Mouse (Mus musculus) midbrain, embryonic 11.5 days (tissue): Measurements from ENCODE around the gene Tmigd3. TPM values are rescaled to one million over a fixed set of nuclear protein-coding genes. Genes with fewer than 3 reads are reported as not detected.

Source experiments
- ATAC-seq: fragments of 200-750 bp; cut with Nextera tagmentation; 2 replicates; pipeline ENCODE4 v1.8.0; 2017; ENCODE audit warnings: moderate TSS enrichment, moderate library complexity; ENCODE audit not compliant: low FRiP score
- DNase-seq: peaks from one replicate; pipeline ENCODE4 v3.0.0; 2015; ENCODE audit warnings: low spot score; ENCODE audit errors: missing footprints
- H3K27ac ChIP-seq: fragments of 300-500 bp; sonication (generic); 2 replicates; pipeline ENCODE4 v1.5.1; 2014; ENCODE audit warnings: low read depth, low read length
- H3K27me3 ChIP-seq: fragments of 300-500 bp; sonication (generic); 2 replicates; pipeline ENCODE4 v1.6.1; 2014; ENCODE audit warnings: mild to moderate bottlenecking, low read length, moderate library complexity, mixed read lengths; ENCODE audit not compliant: control insufficient read depth, insufficient read depth
- H3K36me3 ChIP-seq: fragments of 300-500 bp; sonication (generic); 2 replicates; pipeline ENCODE4 v1.6.1; 2014; ENCODE audit warnings: mild to moderate bottlenecking, low read length, moderate library complexity, mixed read lengths; ENCODE audit not compliant: control insufficient read depth, insufficient read depth
- H3K4me1 ChIP-seq: fragments of 300-500 bp; sonication (generic); 2 replicates; pipeline ENCODE4 v1.6.1; 2014; ENCODE audit warnings: low read length; ENCODE audit not compliant: control insufficient read depth, insufficient read depth
- H3K4me2 ChIP-seq: fragments of 300-500 bp; sonication (generic); 2 replicates; pipeline ENCODE4 v1.6.1; 2014; ENCODE audit warnings: mild to moderate bottlenecking, moderate library complexity
- H3K4me3 ChIP-seq: fragments of 300-500 bp; sonication (generic); 2 replicates; pipeline ENCODE4 v1.5.1; 2014; ENCODE audit warnings: low read depth, low read length
- H3K9ac ChIP-seq: fragments of 300-500 bp; sonication (generic); 2 replicates; pipeline ENCODE4 v1.6.1; 2014; ENCODE audit warnings: low read length
- H3K9me3 ChIP-seq: fragments of 300-500 bp; sonication (generic); 2 replicates; pipeline ENCODE4 v1.6.1; 2016; ENCODE audit warnings: low read length; ENCODE audit not compliant: control insufficient read depth
- WGBS: fragments of 180-500 bp; shearing (Covaris S2); extraction: QIAGEN DNeasy Blood & Tissue Kit; methylation state at CpG from one replicate; pipeline ENCODE4 v1.1.7; 2014; 5-methylcytosine and 5-hydroxymethylcytosine counted together
- polyA plus RNA-seq: library from polyadenylated mRNA; unstranded; fragments of >200 nt; fragmentation: Nextera tagmentation; extraction: Ambion mirVana; gene quantifications from 2 replicates; pipeline ENCODE4 v1.2.1, GENCODE M21; 2014

The Tmigd3 gene
- polyA plus RNA-seq, 1 experiment from 2014 or later, result not detected

GRCm38 (mm10) chr3:105894601-105895592, 24.2 kb downstream of the Tmigd3 start:
- no peak for ATAC-seq
- H3K4me1 ChIP-seq, result no peaks in the 10 kb centered on the region
- H3K27me3 ChIP-seq, result no peaks in the 10 kb centered on the region
- DNase-seq, result no peak
- no peaks in the 10 kb centered on the region for H3K9me3 ChIP-seq
- H3K9ac ChIP-seq, result no peak overlapping the region
- no peaks in the 10 kb centered on the region for H3K36me3 ChIP-seq
- H3K4me2 ChIP-seq, result no peak overlapping the region
- H3K27ac ChIP-seq, result no peak overlapping the region
- WGBS, result 88% methylated on average over 23 of the region's 23 CpGs
- H3K4me3 ChIP-seq, result no peak overlapping the region

- 87% methylated on average over 3 of the region's 3 CpGs for WGBS
- Histone ChIP-seq H3K9ac (no peak overlapping the region), H3K27me3 (no peaks in the 10 kb centered on the region), H3K27ac (no peak overlapping the region), H3K9me3 (no peaks in the 10 kb centered on the region), H3K4me3 (no peak overlapping the region), H3K36me3 (no peaks in the 10 kb centered on the region), H3K4me2 (no peak overlapping the region), H3K4me1 (no peaks in the 10 kb centered on the region)
- DNase-seq (no peak), ATAC-seq (no peak)
These were observed 26.1 kb downstream of the Tmigd3 start for GRCm38 (mm10) chr3:105896811-105897210.

GRCm38 (mm10) chr3:105898325-105898724, 27.6 kb downstream of the Tmigd3 start:
- Histone ChIP-seq H3K4me2 (no peak overlapping the region), H3K27ac (no peak overlapping the region), H3K9me3 (no peaks in the 10 kb centered on the region), H3K9ac (no peak overlapping the region), H3K4me3 (no peak overlapping the region), H3K36me3 (no peaks in the 10 kb centered on the region), H3K4me1 (no peaks in the 10 kb centered on the region), H3K27me3 (no peaks in the 10 kb centered on the region)
- no peak for DNase-seq
- no peak for ATAC-seq
- WGBS, result 84% methylated on average over 2 of the region's 2 CpGs

- H3K9ac ChIP-seq, result no peak overlapping the region
- no peak overlapping the region for H3K27ac ChIP-seq
- H3K27me3 ChIP-seq, result no peaks in the 10 kb centered on the region
- H3K4me1 ChIP-seq, result no peaks in the 10 kb centered on the region
- H3K4me2 ChIP-seq, result no peak overlapping the region
- no peaks in the 10 kb centered on the region for H3K9me3 ChIP-seq
- H3K4me3 ChIP-seq, result no peak overlapping the region
- 91% methylated on average over 11 of the region's 11 CpGs for WGBS
- no peak for ATAC-seq
- no peak for DNase-seq
- no peaks in the 10 kb centered on the region for H3K36me3 ChIP-seq
These were observed 28.2 kb downstream of the Tmigd3 start for GRCm38 (mm10) chr3:105898861-105899260.

GRCm38 (mm10) chr3:105899394-105900147, 28.9 kb downstream of the Tmigd3 start:
- ATAC-seq, result peak; percentile 80
- H3K4me2 ChIP-seq, result no peak overlapping the region
- no peaks in the 10 kb centered on the region for H3K36me3 ChIP-seq
- H3K9ac ChIP-seq, result no peak overlapping the region
- 44% methylated on average over 8 of the region's 8 CpGs for WGBS
- peak; percentile 97 for DNase-seq
- no peaks in the 10 kb centered on the region for H3K27me3 ChIP-seq
- H3K27ac ChIP-seq, result no peak overlapping the region
- H3K4me1 ChIP-seq, result no peaks in the 10 kb centered on the region
- no peak overlapping the region for H3K4me3 ChIP-seq
- H3K9me3 ChIP-seq, result no peaks in the 10 kb centered on the region

- 84% methylated on average over 6 of the region's 6 CpGs for WGBS
- DNase-seq (no peak), ATAC-seq (peak; percentile 47; the same call in 1 of the 2 replicates)
These were observed 29.6 kb downstream of the Tmigd3 start for GRCm38 (mm10) chr3:105900266-105900665.

GRCm38 (mm10) chr3:105900716-105901115, 30.0 kb downstream of the Tmigd3 start:
- H3K36me3 ChIP-seq, result no peaks in the 10 kb centered on the region
- H3K27ac ChIP-seq, result no peak overlapping the region
- no peak overlapping the region for H3K4me3 ChIP-seq
- no peak overlapping the region for H3K4me2 ChIP-seq
- no peaks in the 10 kb centered on the region for H3K9me3 ChIP-seq
- ATAC-seq (no peak), DNase-seq (no peak)
- WGBS, result 87% methylated on average over 3 of the region's 3 CpGs
- H3K9ac ChIP-seq, result no peak overlapping the region
- no peaks in the 10 kb centered on the region for H3K27me3 ChIP-seq
- no peaks in the 10 kb centered on the region for H3K4me1 ChIP-seq

More at GRCm38 (mm10) chr3:105900266-105900665, 29.6 kb downstream of the Tmigd3 start:
- no peak overlapping the region for H3K4me2 ChIP-seq
- no peaks in the 10 kb centered on the region for H3K9me3 ChIP-seq
- H3K9ac ChIP-seq, result no peak overlapping the region
- no peak overlapping the region for H3K27ac ChIP-seq
- H3K36me3 ChIP-seq, result no peaks in the 10 kb centered on the region
- H3K4me3 ChIP-seq, result no peak overlapping the region
- no peaks in the 10 kb centered on the region for H3K4me1 ChIP-seq
- no peaks in the 10 kb centered on the region for H3K27me3 ChIP-seq

GRCm38 (mm10) chr3:105901468-105901867, 30.8 kb downstream of the Tmigd3 start:
- H3K27ac ChIP-seq, result no peak overlapping the region

GRCm38 (mm10) chr3:105904213-105904612, 33.5 kb downstream of the Tmigd3 start:
- Histone ChIP-seq H3K4me3 (no peak overlapping the region), H3K9ac (no peak overlapping the region), H3K27me3 (no peaks in the 10 kb centered on the region), H3K27ac (no peak overlapping the region), H3K9me3 (no peaks in the 10 kb centered on the region), H3K4me1 (no peaks in the 10 kb centered on the region), H3K4me2 (no peak overlapping the region), H3K36me3 (no peaks in the 10 kb centered on the region)
- DNase-seq (no peak), ATAC-seq (no peak)
- WGBS, result 87% methylated on average over 4 of the region's 4 CpGs

More at GRCm38 (mm10) chr3:105901468-105901867, 30.8 kb downstream of the Tmigd3 start:
- Histone ChIP-seq H3K9me3 (no peaks in the 10 kb centered on the region), H3K27me3 (no peaks in the 10 kb centered on the region), H3K4me3 (no peak overlapping the region), H3K36me3 (no peaks in the 10 kb centered on the region), H3K4me1 (no peaks in the 10 kb centered on the region), H3K9ac (no peak overlapping the region), H3K4me2 (no peak overlapping the region)
- DNase-seq (peak; percentile 76), ATAC-seq (no peak)
- WGBS, result 83% methylated on average over 4 of the region's 4 CpGs
